Mouse (Mus musculus) kidney, postnatal 0 days (tissue): ENCODE data around the gene Btbd9. TPM values are rescaled to one million over a fixed set of nuclear protein-coding genes. Genes with fewer than 3 reads are reported as not detected.

ENCODE experiments used
- ATAC-seq: fragments of 200-750 bp; cut with Nextera tagmentation; replicated peaks from 2 replicates; pipeline ENCODE4 v1.8.0; 2017; ENCODE audit warnings: low read depth, moderate number of reproducible peaks, moderate TSS enrichment, moderate library complexity; ENCODE audit not compliant: low FRiP score
- DNase-seq: peaks from one replicate; pipeline ENCODE4 v3.0.0-alpha.2; 2016; ENCODE audit warnings: low spot score
- H3K27ac ChIP-seq: fragments of 300-500 bp; sonication (generic); 2 replicates; pipeline ENCODE4 v1.5.1; 2014; ENCODE audit warnings: mild to moderate bottlenecking
- H3K27me3 ChIP-seq: fragments of 300-500 bp; sonication (generic); 2 replicates; pipeline ENCODE4 v1.6.1; 2014; ENCODE audit warnings: low read length, mixed read lengths; ENCODE audit not compliant: insufficient read depth
- H3K36me3 ChIP-seq: fragments of 300-500 bp; sonication (generic); 2 replicates; pipeline ENCODE4 v1.6.1; 2014; ENCODE audit warnings: low read length, mixed read lengths; ENCODE audit not compliant: insufficient read depth
- H3K4me1 ChIP-seq: fragments of 300-500 bp; sonication (generic); replicated peaks from 2 replicates; pipeline ENCODE4 v1.6.1; 2014; ENCODE audit warnings: antibody characterized with exemption, low read length, mixed read lengths; ENCODE audit not compliant: insufficient read depth
- H3K4me2 ChIP-seq: fragments of 300-500 bp; sonication (generic); 2 replicates; pipeline ENCODE4 v1.6.1; 2014; ENCODE audit warnings: mild to moderate bottlenecking, low read length, moderate library complexity, mixed read lengths
- H3K4me3 ChIP-seq: fragments of 300-500 bp; sonication (generic); replicated peaks from 2 replicates; pipeline ENCODE4 v1.5.1; 2014; ENCODE audit warnings: low read depth, low read length
- H3K9ac ChIP-seq: fragments of 300-500 bp; sonication (generic); 2 replicates; pipeline ENCODE4 v1.6.1; 2014; ENCODE audit warnings: low read depth, low read length
- H3K9me3 ChIP-seq: fragments of 300-500 bp; sonication (generic); replicated peaks from 2 replicates; pipeline ENCODE4 v1.6.1; 2016; ENCODE audit warnings: low read length, inconsistent platforms, mixed read lengths
- CTCF ChIP-seq: IDR thresholded peaks from 2 replicates; pipeline ENCODE4 v1.5.1; 2016; ENCODE audit warnings: antibody characterized with exemption, low read depth, mild to moderate bottlenecking, moderate library complexity
- WGBS: fragments of 180-500 bp; shearing (Covaris S2); extraction: QIAGEN DNeasy Blood & Tissue Kit; methylation state at CpG from one replicate; pipeline ENCODE4 v1.1.7; 2014; 5-methylcytosine and 5-hydroxymethylcytosine counted together
- polyA plus RNA-seq: library from polyadenylated mRNA; unstranded; fragments of >200 nt; fragmentation: Nextera tagmentation; extraction: Ambion mirVana; gene quantifications from 2 replicates; pipeline ENCODE4 v1.2.1, GENCODE M21; 2015

The Btbd9 gene
- polyA plus RNA-seq, 1 experiment from 2014 or later: 41.1 TPM

DNA sequence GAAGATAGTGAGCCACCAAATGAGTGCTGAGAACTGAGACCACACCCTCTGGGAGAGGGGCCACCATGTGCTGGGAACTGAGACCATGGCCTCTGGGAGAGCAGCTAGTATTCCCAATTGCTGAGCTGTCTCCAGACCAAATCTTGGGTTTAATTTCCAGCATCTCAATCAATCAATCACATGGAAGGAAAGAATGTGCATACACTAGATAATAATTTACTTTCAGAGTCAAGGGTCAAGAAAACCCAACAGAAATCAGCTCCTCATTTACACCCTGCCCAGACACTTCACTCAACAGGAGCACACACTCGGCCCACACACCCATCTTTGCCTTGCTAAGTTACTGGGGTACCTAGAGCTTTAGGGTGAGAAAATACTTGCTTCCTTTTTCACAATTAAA is 220.9 kb downstream of the Btbd9 start:
- no peak overlapping the region for H3K9ac ChIP-seq
- no peaks in the 10 kb centered on the region for H3K9me3 ChIP-seq
- TF ChIP-seq CTCF: no peak
- no peak for ATAC-seq
- peaks cover 19% of the 10 kb centered on the region for H3K4me1 ChIP-seq
- no peaks in the 10 kb centered on the region for H3K27me3 ChIP-seq
- no peak overlapping the region for H3K4me3 ChIP-seq
- WGBS: 43% methylated on average over 1 of the region's 1 CpGs
- no peak overlapping the region for H3K4me2 ChIP-seq
- no peak for DNase-seq
- H3K27ac ChIP-seq: no peak overlapping the region
- H3K36me3 ChIP-seq: no peaks in the 10 kb centered on the region

DNA sequence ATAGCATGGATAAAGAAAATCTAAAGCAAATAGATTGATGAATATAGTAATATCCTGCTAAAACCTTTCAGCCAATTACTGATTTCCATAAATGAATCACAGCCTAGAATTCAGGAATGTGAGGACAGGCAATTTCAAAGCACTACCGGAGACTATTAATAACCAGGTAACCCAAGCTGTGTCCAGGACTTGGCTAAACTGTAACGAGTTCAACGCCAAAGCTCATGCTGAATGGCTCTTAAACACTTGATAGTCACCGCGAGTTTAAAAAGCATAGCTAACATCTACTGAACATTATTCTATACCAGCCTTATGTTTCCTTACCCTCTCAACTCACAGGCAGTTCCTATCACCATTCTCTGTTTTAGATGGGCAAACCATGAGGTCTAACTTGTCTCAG is 221.9 kb downstream of the Btbd9 start:
- Histone ChIP-seq H3K27ac (no peak overlapping the region), H3K4me2 (no peak overlapping the region), H3K27me3 (no peaks in the 10 kb centered on the region), H3K4me1 (peaks cover 18% of the 10 kb centered on the region), H3K9ac (no peak overlapping the region), H3K4me3 (no peak overlapping the region), H3K9me3 (no peaks in the 10 kb centered on the region), H3K36me3 (no peaks in the 10 kb centered on the region)
- no peak for TF ChIP-seq CTCF
- ATAC-seq (no peak), DNase-seq (no peak)
- WGBS: 56% methylated on average over 5 of the region's 5 CpGs

DNA sequence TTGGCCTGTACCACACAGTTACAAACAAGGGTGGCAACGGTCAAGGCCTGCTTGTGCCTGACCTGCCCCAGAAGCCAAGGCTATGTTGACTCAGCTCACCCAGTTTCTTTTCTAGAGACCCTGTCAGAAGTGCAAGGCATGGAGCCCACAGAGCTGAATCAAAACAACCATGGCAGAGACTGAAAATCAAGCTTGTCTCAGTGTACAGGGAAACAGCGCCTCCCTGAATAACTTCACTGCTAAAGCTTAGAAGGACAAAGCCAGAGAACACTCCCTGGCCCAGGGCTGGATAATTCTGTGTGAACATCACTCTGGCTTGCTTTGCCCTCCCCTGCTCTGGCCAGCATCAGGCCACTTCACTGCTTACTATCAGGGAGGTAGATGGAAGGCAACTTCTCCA is 228.3 kb downstream of the Btbd9 start:
- TF ChIP-seq CTCF: no peak
- no peaks in the 10 kb centered on the region for H3K9me3 ChIP-seq
- no peaks in the 10 kb centered on the region for H3K36me3 ChIP-seq
- DNase-seq (no peak), ATAC-seq (no peak)
- H3K4me2 ChIP-seq: no peak overlapping the region
- H3K9ac ChIP-seq: no peak overlapping the region
- WGBS: 67% methylated on average over 2 of the region's 2 CpGs
- H3K27ac ChIP-seq: no peak overlapping the region
- H3K4me1 ChIP-seq: 0 out of 2 replicates have a peak, but pooled peaks cover 8% of the 10 kb centered on the region
- H3K4me3 ChIP-seq: no peak overlapping the region
- H3K27me3 ChIP-seq: no peaks in the 10 kb centered on the region

GRCm38 (mm10) chr17:30347101-30347613 is 229.1 kb downstream of the Btbd9 start:
- DNase-seq (peak; percentile 61), ATAC-seq (no peak)
- H3K4me2 ChIP-seq: no peak overlapping the region

DNA sequence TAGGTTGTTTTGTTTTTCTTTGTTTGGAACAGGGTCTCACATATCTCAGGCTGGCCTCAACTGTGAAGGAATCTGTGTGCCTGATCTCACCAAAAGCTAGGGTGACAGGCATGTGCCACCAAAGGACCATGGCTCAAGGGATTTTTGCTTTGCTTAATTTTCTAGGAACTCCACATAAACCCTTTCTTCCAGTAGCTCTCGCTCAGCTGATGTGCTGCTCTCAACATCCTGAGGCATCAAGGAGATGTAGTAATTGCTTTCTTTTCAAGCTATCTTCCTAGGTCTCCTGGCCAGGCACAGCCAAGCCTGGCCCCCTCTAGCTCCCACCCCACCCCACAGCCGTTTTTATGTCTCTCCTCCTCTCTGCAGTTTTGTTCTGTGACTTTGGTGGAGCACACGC is 231.3 kb downstream of the Btbd9 start:
- Histone ChIP-seq H3K27ac (no peak overlapping the region), H3K4me2 (no peak overlapping the region), H3K4me1 (0 out of 2 replicates have a peak, but pooled peaks cover 8% of the 10 kb centered on the region), H3K9ac (no peak overlapping the region), H3K9me3 (no peaks in the 10 kb centered on the region), H3K36me3 (no peaks in the 10 kb centered on the region), H3K4me3 (no peak overlapping the region), H3K27me3 (no peaks in the 10 kb centered on the region)
- DNase-seq (no peak), ATAC-seq (no peak)
- 82% methylated on average over 3 of the region's 3 CpGs for WGBS
- TF ChIP-seq CTCF: no peak

More at GRCm38 (mm10) chr17:30347101-30347613, 229.1 kb downstream of the Btbd9 start:
- H3K36me3 ChIP-seq: no peaks in the 10 kb centered on the region
- H3K27me3 ChIP-seq: no peaks in the 10 kb centered on the region
- H3K4me1 ChIP-seq: 0 out of 2 replicates have a peak, but pooled peaks cover 8% of the 10 kb centered on the region
- H3K4me3 ChIP-seq: no peak overlapping the region
- no peaks in the 10 kb centered on the region for H3K9me3 ChIP-seq
- WGBS: 10% methylated on average over 10 of the region's 10 CpGs
- no peak overlapping the region for H3K9ac ChIP-seq
- peak overlapping the region; percentile 13; the same call in 1 of the 2 replicates for H3K27ac ChIP-seq
- no peak for TF ChIP-seq CTCF

GRCm38 (mm10) chr17:30343701-30344473 is 232.4 kb downstream of the Btbd9 start:
- H3K4me2 ChIP-seq: no peak overlapping the region
- DNase-seq: no peak

More at GRCm38 (mm10) chr17:30343701-30344473, 232.4 kb downstream of the Btbd9 start:
- Histone ChIP-seq H3K27ac (no peak overlapping the region), H3K27me3 (no peaks in the 10 kb centered on the region), H3K36me3 (no peaks in the 10 kb centered on the region), H3K4me1 (0 out of 2 replicates have a peak, but pooled peaks cover 8% of the 10 kb centered on the region), H3K4me3 (no peak overlapping the region), H3K9ac (no peak overlapping the region), H3K9me3 (no peaks in the 10 kb centered on the region)
- ATAC-seq: no peak
- WGBS: 72% methylated on average over 9 of the region's 9 CpGs
- TF ChIP-seq CTCF: no peak
